Mouse (Mus musculus): ENCODE data around the gene Eps8l1.

- TF ChIP-seq CTCF (conservative IDR thresholded peaks at IDR 0.05; ENCODE audit: insufficient read depth, insufficient read length, low read depth, low read length) (no peak), POLR2A (IDR thresholded peaks at IDR 0.05; ENCODE audit: low read depth, low read length) (no peak)
Observed at GRCm38 (mm10) chr7:4515853-4516252, 55.4 kb downstream of the Eps8l1 start.

Measured in kidney, adult 2 months (tissue).